Mouse (Mus musculus): ENCODE data around the gene Numa1. TPM values are rescaled to one million over a fixed set of nuclear protein-coding genes. Genes with fewer than 3 reads are reported as not detected.
A peak's percentile ranks its signal among the peaks of the same experiment; 100 is the strongest.
"Not testable (repeated sequence)": the region's sequence is repeated elsewhere in the genome, so short reads cannot be mapped to it uniquely, and the experiment has no call there.

The Numa1 gene
- total and polyA plus RNA-seq, 2 experiments from 2014 or later = 26.5 to 82.9 TPM

DNA sequence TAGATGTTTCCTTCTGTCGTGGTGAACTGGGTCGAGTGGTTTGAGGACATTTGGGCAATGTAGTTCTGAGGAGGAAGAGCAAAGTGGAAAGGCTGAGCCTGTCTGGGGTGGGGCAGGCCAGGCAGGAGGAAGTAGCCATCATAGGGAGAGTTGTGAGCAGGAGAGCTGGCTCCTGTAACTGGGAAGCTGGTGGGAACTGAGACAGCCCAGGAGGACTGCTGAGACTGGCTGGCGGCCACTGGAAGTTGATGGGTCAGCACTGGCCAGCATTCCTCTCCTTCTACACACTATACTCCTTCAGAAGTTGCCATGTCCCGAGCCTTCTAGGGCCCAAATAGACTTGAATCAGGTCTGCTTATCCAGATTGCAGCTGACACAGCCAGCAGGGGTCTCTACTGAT is 25.5 kb upstream of the Numa1 start:
- no peak for ATAC-seq
- 84% methylated on average over 4 of the region's 4 CpGs for WGBS
- no peak overlapping the region for H3K4me2 ChIP-seq (ENCODE audit: low read depth, low read length)
- no peak for DNase-seq (ENCODE audit: low spot score)
- H3K4me3 ChIP-seq (ENCODE audit: low read length) = no peak overlapping the region
- H3K36me3 ChIP-seq (ENCODE audit: insufficient read depth, low read length) = peaks cover 26% of the 10 kb centered on the region
- 0 out of 2 replicates have a peak overlapping the region, but pooled peaks have one; percentile 37 for H3K9ac ChIP-seq (replicated peaks; ENCODE audit: low read length)
- TF ChIP-seq CTCF (IDR thresholded peaks at IDR 0.05; ENCODE audit: low read depth) = no peak
- H3K27me3 ChIP-seq (ENCODE audit: insufficient read depth, low read length) = no peaks in the 10 kb centered on the region
- no peak overlapping the region for H3K27ac ChIP-seq
- H3K4me1 ChIP-seq (ENCODE audit: insufficient read depth, low read length) = no peaks in the 10 kb centered on the region; the same call in 1 of the 2 replicates
- H3K9me3 ChIP-seq (ENCODE audit: low read length) = no peaks in the 10 kb centered on the region

DNA sequence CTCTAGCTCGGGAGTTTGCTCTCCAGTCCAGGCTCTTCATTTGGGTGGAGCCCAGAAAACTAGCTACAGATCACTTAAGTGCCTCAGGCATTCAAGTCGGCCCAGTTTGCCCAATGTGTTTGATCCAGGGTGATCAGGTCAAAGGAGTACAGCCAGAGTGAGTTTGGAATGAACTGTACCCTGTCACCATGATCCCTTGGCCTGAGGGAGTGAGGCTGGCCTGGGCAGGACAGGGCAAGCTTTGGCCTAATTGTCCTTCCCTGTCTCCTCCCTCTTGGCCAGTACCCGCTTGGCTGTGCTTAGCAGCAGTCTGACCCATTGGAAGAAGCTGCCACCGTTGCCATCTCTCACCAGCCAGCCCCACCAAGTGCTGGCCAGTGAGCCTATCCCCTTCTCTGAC is 23.8 kb upstream of the Numa1 start:
- H3K9ac ChIP-seq (replicated peaks; ENCODE audit: low read length) = no peak overlapping the region
- no peak overlapping the region for H3K27ac ChIP-seq
- no peaks in the 10 kb centered on the region for H3K27me3 ChIP-seq (ENCODE audit: insufficient read depth, low read length)
- H3K4me3 ChIP-seq (ENCODE audit: low read length) = no peak overlapping the region
- 83% methylated on average over 4 of the region's 4 CpGs for WGBS
- no peak for ATAC-seq
- H3K9me3 ChIP-seq (ENCODE audit: low read length) = no peaks in the 10 kb centered on the region
- H3K4me2 ChIP-seq (ENCODE audit: low read depth, low read length) = no peak overlapping the region
- no peak for DNase-seq (ENCODE audit: low spot score)
- no peak for TF ChIP-seq CTCF (IDR thresholded peaks at IDR 0.05; ENCODE audit: low read depth)
- H3K36me3 ChIP-seq (ENCODE audit: insufficient read depth, low read length) = peaks cover 27% of the 10 kb centered on the region
- H3K4me1 ChIP-seq (ENCODE audit: insufficient read depth, low read length) = no peaks in the 10 kb centered on the region; the same call in 1 of the 2 replicates

DNA sequence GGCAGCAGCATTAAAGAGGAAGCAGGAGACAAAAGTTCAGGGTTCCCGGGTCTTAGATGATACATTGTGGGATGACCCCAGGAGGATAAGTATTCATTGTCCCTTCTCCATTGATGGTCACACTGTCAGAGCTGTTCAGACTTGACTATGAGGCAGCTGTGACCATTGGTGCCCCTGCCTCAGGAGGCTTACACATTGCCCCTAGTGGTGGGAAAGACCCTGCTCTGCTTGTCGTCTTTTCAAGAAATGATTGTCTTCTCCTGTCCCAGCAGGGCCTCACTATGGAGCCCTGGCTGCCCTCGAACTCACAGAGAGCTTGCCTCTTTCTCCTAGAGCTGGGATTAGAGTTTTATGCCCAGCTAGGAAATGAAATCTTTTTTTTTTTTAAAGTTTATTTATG is 21.9 kb upstream of the Numa1 start:
- no peak overlapping the region for H3K27ac ChIP-seq
- H3K4me2 ChIP-seq (ENCODE audit: low read depth, low read length) = no peak overlapping the region
- H3K9me3 ChIP-seq (ENCODE audit: low read length) = no peaks in the 10 kb centered on the region
- H3K36me3 ChIP-seq (ENCODE audit: insufficient read depth, low read length) = peaks cover 27% of the 10 kb centered on the region
- no peak for DNase-seq (ENCODE audit: low spot score)
- peak; percentile 37 for TF ChIP-seq CTCF (IDR thresholded peaks at IDR 0.05; ENCODE audit: low read depth)
- no peaks in the 10 kb centered on the region for H3K27me3 ChIP-seq (ENCODE audit: insufficient read depth, low read length)
- no peak overlapping the region for H3K9ac ChIP-seq (replicated peaks; ENCODE audit: low read length)
- no peak overlapping the region for H3K4me3 ChIP-seq (ENCODE audit: low read length)
- H3K4me1 ChIP-seq (ENCODE audit: insufficient read depth, low read length) = no peaks in the 10 kb centered on the region
- 51% methylated on average over 3 of the region's 3 CpGs for WGBS
- ATAC-seq = no peak

DNA sequence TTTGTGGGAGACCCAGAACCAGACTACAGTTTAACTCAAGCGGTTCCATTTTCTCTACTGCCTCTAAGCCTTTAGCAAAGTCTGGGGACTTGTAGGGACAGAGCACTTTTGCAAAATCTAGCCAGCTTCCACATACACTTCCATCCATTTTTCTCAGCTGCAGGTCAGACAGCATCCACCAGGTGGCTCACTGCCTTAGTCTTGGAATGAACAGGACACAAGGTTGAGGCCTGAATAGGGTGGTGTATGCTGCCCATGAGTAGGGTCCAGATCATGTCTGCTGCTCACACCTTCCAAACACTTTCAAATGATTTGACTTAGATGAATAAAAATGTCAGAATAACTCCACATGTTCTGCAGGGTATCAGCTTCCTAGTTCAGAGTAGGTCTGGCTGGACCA is 15.8 kb upstream of the Numa1 start:
- peaks cover 4% of the 10 kb centered on the region for H3K36me3 ChIP-seq (ENCODE audit: insufficient read depth, low read length)
- DNase-seq (ENCODE audit: low spot score) = peak; percentile 80
- no peaks in the 10 kb centered on the region for H3K4me1 ChIP-seq (ENCODE audit: insufficient read depth, low read length)
- no peak overlapping the region for H3K4me2 ChIP-seq (ENCODE audit: low read depth, low read length)
- no peak overlapping the region for H3K27ac ChIP-seq
- no peak overlapping the region for H3K9ac ChIP-seq (replicated peaks; ENCODE audit: low read length)
- no peaks in the 10 kb centered on the region for H3K27me3 ChIP-seq (ENCODE audit: insufficient read depth, low read length)
- peak; percentile 92 for TF ChIP-seq CTCF (IDR thresholded peaks at IDR 0.05; ENCODE audit: low read depth)
- peak; percentile 82 for ATAC-seq
- no peaks in the 10 kb centered on the region for H3K9me3 ChIP-seq (ENCODE audit: low read length)
- no peak overlapping the region for H3K4me3 ChIP-seq (ENCODE audit: low read length)
- WGBS = 31% methylated on average over 1 of the region's 1 CpGs

DNA sequence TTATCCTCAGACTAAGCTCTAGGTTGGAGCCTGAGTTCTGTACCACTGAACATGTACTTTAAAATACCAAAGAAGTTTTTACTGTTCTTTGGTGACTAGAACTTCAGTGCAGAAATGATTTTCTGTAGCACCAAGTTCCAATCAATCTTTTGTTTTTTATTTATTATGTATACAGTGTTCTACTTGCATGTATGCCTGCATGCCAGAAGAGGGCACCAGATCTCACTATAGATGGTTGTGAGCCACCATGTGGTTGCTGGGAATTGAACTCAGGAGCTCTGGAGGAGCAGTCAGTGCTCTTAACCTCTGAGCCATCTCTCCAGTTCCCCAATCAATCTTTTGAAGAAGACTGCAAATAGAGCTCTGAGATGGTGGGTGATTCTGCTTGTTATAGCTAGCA is 8.0 kb upstream of the Numa1 start:
- not testable (repeated sequence) for H3K4me2 ChIP-seq (ENCODE audit: low read depth, low read length); H3K4me3 ChIP-seq (ENCODE audit: low read length); H3K27me3 ChIP-seq (ENCODE audit: insufficient read depth, low read length); H3K9me3 ChIP-seq (ENCODE audit: low read length); H3K27ac ChIP-seq; DNase-seq (ENCODE audit: low spot score); H3K36me3 ChIP-seq (ENCODE audit: insufficient read depth, low read length); H3K4me1 ChIP-seq (ENCODE audit: insufficient read depth, low read length); H3K9ac ChIP-seq (replicated peaks; ENCODE audit: low read length); ATAC-seq
- peak; percentile 16; the same call in 1 of the 2 replicates for TF ChIP-seq CTCF (IDR thresholded peaks at IDR 0.05; ENCODE audit: low read depth)

DNA sequence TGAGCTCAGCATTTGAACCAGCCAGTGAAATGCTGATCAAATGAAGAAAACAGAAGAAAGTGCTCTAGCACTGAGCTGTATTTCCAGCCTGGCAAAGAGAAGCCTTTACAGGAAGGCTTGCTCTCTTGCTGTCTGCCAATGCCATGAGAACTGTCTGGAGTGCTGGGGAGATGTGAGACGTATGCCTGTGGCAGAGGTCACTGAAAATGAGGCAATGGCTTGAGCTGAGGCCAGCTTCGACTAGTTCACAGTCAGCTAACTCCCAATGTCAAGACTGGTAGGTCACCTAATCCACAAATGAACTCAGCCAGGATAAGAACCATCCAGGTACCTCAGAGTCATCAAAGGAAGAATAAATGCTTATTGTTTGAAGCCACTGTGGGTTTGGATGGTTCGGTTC is 5.8 kb upstream of the Numa1 start:
- ATAC-seq (no peak), DNase-seq (ENCODE audit: low spot score) (no peak)
- H3K9ac ChIP-seq (replicated peaks; ENCODE audit: low read length) = no peak overlapping the region
- no peak overlapping the region for H3K4me3 ChIP-seq (ENCODE audit: low read length)
- no peaks in the 10 kb centered on the region for H3K36me3 ChIP-seq (ENCODE audit: insufficient read depth, low read length)
- WGBS = 83% methylated on average over 3 of the region's 3 CpGs
- no peak overlapping the region for H3K4me2 ChIP-seq (ENCODE audit: low read depth, low read length)
- H3K4me1 ChIP-seq (ENCODE audit: insufficient read depth, low read length) = no peaks in the 10 kb centered on the region; the same call in 1 of the 2 replicates
- TF ChIP-seq CTCF (IDR thresholded peaks at IDR 0.05; ENCODE audit: low read depth) = no peak
- no peaks in the 10 kb centered on the region for H3K27me3 ChIP-seq (ENCODE audit: insufficient read depth, low read length)
- H3K9me3 ChIP-seq (ENCODE audit: low read length) = no peaks in the 10 kb centered on the region
- H3K27ac ChIP-seq = no peak overlapping the region

DNA sequence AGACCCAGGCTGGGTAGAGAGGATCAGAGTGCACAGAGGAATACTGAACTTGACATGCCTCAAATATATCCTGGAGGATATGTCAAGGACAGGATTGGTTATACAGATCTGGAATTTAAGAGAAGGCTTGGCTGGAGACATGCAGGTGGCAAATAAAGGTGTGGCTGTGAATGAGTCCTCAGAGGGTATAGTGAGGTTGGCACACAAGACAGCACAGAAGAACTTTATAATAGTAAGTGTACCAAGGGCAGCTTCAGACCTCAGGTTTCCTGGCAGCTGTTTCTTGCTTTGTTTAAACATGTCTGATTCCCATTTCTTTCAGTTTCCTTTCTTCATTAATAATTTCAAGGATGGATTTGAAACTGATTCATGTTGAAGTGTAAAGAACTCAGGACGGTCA is 1.4 kb upstream of the Numa1 start:
- TF ChIP-seq CTCF (IDR thresholded peaks at IDR 0.05; ENCODE audit: low read depth) = no peak
- no peak overlapping the region for H3K27ac ChIP-seq
- WGBS = 80% methylated on average over 1 of the region's 1 CpGs
- no peaks in the 10 kb centered on the region for H3K27me3 ChIP-seq (ENCODE audit: insufficient read depth, low read length)
- peaks cover 5% of the 10 kb centered on the region; the same call in 1 of the 2 replicates for H3K4me1 ChIP-seq (ENCODE audit: insufficient read depth, low read length)
- ATAC-seq = no peak
- no peak overlapping the region for H3K4me2 ChIP-seq (ENCODE audit: low read depth, low read length)
- H3K4me3 ChIP-seq (ENCODE audit: low read length) = no peak overlapping the region
- H3K9ac ChIP-seq (replicated peaks; ENCODE audit: low read length) = no peak overlapping the region
- no peaks in the 10 kb centered on the region for H3K9me3 ChIP-seq (ENCODE audit: low read length)
- H3K36me3 ChIP-seq (ENCODE audit: insufficient read depth, low read length) = no peaks in the 10 kb centered on the region
- no peak for DNase-seq (ENCODE audit: low spot score)
